Mouse (Mus musculus) midbrain, embryonic 15.5 days (tissue): ENCODE measurements at regions not wholly inside any gene's neighbourhood (a gene's known extent, or its start where the extent isn't known, plus 50 kb on each side); places are given as distances from the start of the nearest gene placed in this dataset.

Experiments used
- ATAC-seq: fragments of 200-750 bp; cut with Nextera tagmentation; replicated peaks from 2 replicates; pipeline ENCODE4 v1.8.0; 2017; ENCODE audit warnings: moderate TSS enrichment
- H3K27ac ChIP-seq: fragments of 300-500 bp; sonication (generic); 2 replicates; pipeline ENCODE4 v1.5.1; 2015; ENCODE audit warnings: mild to moderate bottlenecking, inconsistent platforms
- H3K27me3 ChIP-seq: fragments of 300-500 bp; sonication (generic); replicated peaks from 2 replicates; pipeline ENCODE4 v1.6.1; 2015; ENCODE audit warnings: inconsistent platforms
- H3K36me3 ChIP-seq: fragments of 300-500 bp; sonication (generic); replicated peaks from 2 replicates; pipeline ENCODE4 v1.6.1; 2015; ENCODE audit warnings: inconsistent platforms
- H3K4me1 ChIP-seq: fragments of 300-500 bp; sonication (generic); 2 replicates; pipeline ENCODE4 v1.6.1; 2015; ENCODE audit warnings: inconsistent platforms
- H3K4me2 ChIP-seq: fragments of 300-500 bp; sonication (generic); 2 replicates; pipeline ENCODE4 v1.6.1; 2015; ENCODE audit warnings: inconsistent platforms, mild to moderate bottlenecking, moderate library complexity
- H3K4me3 ChIP-seq: fragments of 300-500 bp; sonication (generic); 2 replicates; pipeline ENCODE4 v1.5.1; 2015; ENCODE audit warnings: mild to moderate bottlenecking, inconsistent platforms
- H3K9ac ChIP-seq: fragments of 300-500 bp; sonication (generic); 2 replicates; pipeline ENCODE4 v1.6.1; 2015; ENCODE audit warnings: mild to moderate bottlenecking, inconsistent platforms
- H3K9me3 ChIP-seq: fragments of 300-500 bp; sonication (generic); 2 replicates; pipeline ENCODE4 v1.6.1; 2016; ENCODE audit warnings: inconsistent platforms
- WGBS: fragments of 180-500 bp; shearing (Covaris S2); methylation state at CpG from one replicate; pipeline ENCODE4 v1.1.7; 2015; ENCODE audit warnings: mixed read lengths; 5-methylcytosine and 5-hydroxymethylcytosine counted together

DNA sequence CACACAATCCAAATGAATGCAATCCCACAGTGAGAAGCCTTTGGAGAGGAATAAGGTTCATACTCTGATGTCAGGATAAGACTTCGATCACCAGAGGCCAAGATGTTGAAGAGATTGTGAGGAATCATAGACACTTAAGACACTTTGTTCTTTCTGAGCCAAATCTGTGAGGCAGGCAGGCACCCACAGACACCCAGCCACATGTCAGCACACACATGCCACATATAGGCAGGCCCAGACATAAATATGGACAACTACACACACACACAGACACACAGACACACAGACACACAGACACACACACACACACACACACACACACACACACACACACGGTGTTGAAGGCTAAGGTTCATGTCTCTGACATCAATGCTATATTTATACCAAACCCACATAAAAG lies 185.1 kb upstream of the Frmd6 start:
- Histone ChIP-seq H3K27me3 (no peaks in the 10 kb centered on the region), H3K4me2 (no peak overlapping the region), H3K4me3 (no peak overlapping the region), H3K36me3 (no peaks in the 10 kb centered on the region), H3K9me3 (no peaks in the 10 kb centered on the region), H3K9ac (no peak overlapping the region), H3K27ac (no peak overlapping the region), H3K4me1 (no peaks in the 10 kb centered on the region)
- 72% methylated on average over 2 of the region's 2 CpGs for WGBS
- no peak for ATAC-seq

DNA sequence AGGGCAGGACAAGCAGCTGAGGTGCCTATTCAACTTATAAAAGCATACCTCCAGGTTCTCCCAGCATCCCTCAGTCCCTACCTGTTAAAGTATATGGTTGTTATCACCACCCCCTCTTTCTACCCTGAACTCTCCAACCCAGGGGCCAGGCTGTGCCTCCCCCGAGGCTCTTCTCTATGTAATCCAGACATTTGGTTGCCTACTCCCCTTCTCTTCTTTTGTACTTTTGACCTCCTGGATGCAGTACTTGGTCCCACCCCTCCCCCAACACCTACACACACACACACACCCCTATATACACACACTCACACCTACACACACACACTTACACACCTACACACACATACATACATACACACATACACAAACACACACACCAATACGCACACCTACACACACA lies 180.4 kb upstream of the Frmd6 start:
- H3K27me3 ChIP-seq, result no peaks in the 10 kb centered on the region
- WGBS, result 96% methylated on average over 2 of the region's 2 CpGs
- ATAC-seq, result no peak
- H3K9me3 ChIP-seq, result no peaks in the 10 kb centered on the region
- no peak overlapping the region for H3K9ac ChIP-seq
- H3K27ac ChIP-seq, result no peak overlapping the region
- no peaks in the 10 kb centered on the region for H3K4me1 ChIP-seq
- no peaks in the 10 kb centered on the region for H3K36me3 ChIP-seq
- H3K4me2 ChIP-seq, result no peak overlapping the region
- H3K4me3 ChIP-seq, result no peak overlapping the region

DNA sequence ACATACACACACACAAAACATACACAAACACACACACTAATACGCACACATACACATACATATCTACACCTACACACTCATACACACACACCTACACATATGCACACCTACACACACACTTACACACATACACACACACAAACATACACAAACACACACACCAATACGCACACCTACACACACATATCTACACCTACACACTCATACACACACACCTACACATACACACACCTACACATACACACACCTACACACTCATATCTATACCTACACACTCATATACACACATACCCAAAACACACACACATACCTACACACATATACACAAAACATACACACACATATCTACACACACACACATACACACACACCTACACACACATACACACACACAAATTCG lies 179.9 kb upstream of the Frmd6 start:
- H3K9ac ChIP-seq, result no peak overlapping the region

DNA sequence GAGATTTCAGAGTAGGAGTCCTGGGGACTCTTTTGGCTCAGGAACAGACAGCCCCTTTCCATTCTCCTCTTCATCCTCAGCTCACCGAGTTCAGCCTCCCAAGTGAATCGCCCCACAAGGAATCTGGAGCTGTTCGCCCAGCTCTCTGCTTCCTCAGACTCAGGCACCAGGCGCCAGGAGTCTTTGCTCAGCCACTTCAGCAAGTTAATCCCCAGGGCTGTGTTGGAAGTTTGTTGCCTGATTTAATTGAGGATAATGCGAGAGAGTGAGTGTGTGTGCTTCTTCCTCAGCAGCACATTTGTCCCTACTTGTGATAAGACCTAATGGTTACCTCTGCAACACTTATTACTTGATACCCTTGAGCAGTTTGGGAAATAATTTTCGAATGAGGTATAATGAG lies 177.8 kb upstream of the Frmd6 start:
- H3K4me2 ChIP-seq, result no peak overlapping the region
- no peaks in the 10 kb centered on the region for H3K4me1 ChIP-seq
- H3K27ac ChIP-seq, result no peak overlapping the region
- ATAC-seq, result no peak
- no peaks in the 10 kb centered on the region for H3K9me3 ChIP-seq
- no peak overlapping the region for H3K9ac ChIP-seq
- no peaks in the 10 kb centered on the region for H3K27me3 ChIP-seq
- H3K4me3 ChIP-seq, result no peak overlapping the region
- H3K36me3 ChIP-seq, result no peaks in the 10 kb centered on the region
- WGBS, result 48% methylated on average over 6 of the region's 6 CpGs

More for the DNA sequence above, 179.9 kb upstream of the Frmd6 start:
- H3K27ac ChIP-seq, result no peak overlapping the region
- no peak overlapping the region for H3K4me2 ChIP-seq
- H3K9me3 ChIP-seq, result no peaks in the 10 kb centered on the region
- no peaks in the 10 kb centered on the region for H3K27me3 ChIP-seq
- WGBS, result 77% methylated on average over 3 of the region's 3 CpGs
- no peak overlapping the region for H3K4me3 ChIP-seq
- ATAC-seq, result no peak
- no peaks in the 10 kb centered on the region for H3K4me1 ChIP-seq
- H3K36me3 ChIP-seq, result no peaks in the 10 kb centered on the region

DNA sequence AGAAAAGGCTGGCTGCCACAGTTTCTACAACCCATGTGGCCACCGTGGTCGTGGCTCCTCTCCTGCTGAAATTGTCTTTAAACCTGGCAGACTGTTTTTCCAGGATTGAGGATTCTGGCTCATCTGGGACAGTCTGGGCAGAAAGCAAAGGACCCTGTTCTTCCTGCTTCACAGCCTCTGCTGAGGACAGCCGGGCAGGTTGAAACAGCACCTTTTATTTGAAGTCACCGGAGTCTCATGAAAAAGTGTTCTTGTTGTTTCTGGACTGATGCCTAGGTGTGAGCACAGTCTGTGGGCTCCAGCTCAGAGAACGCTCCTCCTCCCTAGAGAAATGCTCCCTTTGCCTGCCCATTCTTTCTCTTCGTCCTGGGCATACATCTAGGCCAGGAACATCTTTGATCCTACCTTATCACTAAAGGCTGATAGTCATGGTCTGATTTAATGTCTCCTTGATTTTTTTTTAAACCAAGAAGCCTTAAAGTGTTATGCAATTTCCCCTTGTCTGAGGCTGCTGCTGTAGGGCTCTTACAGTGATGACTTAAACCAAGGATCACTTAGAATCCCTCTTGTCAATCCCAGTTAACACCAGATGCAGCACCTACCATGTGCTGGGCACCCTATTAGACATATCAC lies 177.0 kb upstream of the Frmd6 start:
- no peak for ATAC-seq
- Histone ChIP-seq H3K9ac (no peak overlapping the region), H3K27ac (no peak overlapping the region), H3K4me2 (no peak overlapping the region), H3K27me3 (no peaks in the 10 kb centered on the region), H3K9me3 (no peaks in the 10 kb centered on the region), H3K36me3 (no peaks in the 10 kb centered on the region), H3K4me3 (no peak overlapping the region), H3K4me1 (no peaks in the 10 kb centered on the region)
- WGBS, result 76% methylated on average over 6 of the region's 6 CpGs

DNA sequence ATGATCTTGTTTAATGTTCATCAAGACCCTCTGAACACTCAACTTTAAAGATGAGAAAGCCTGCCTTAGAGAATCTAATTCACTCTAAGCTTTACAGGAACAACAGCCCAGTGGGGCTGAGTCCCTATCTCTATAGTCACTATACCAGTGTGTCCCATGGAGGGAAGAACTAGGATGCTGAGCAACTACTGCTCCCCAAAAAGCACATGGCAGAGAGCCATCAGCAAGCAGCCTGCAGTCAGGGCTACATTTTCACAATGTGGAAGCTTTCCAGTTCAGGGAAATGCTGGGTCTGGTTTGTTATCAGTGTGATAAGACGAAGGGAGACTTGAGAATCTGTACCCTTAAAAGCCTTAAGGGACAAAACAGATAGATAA lies 176.5 kb upstream of the Frmd6 start:
- no peaks in the 10 kb centered on the region for H3K36me3 ChIP-seq
- H3K27ac ChIP-seq, result no peak overlapping the region
- H3K4me1 ChIP-seq, result no peaks in the 10 kb centered on the region
- no peak overlapping the region for H3K9ac ChIP-seq
- no peaks in the 10 kb centered on the region for H3K27me3 ChIP-seq
- no peaks in the 10 kb centered on the region for H3K9me3 ChIP-seq
- WGBS, result 93% methylated on average over 1 of the region's 1 CpGs
- no peak overlapping the region for H3K4me3 ChIP-seq
- no peak for ATAC-seq
- H3K4me2 ChIP-seq, result no peak overlapping the region

DNA sequence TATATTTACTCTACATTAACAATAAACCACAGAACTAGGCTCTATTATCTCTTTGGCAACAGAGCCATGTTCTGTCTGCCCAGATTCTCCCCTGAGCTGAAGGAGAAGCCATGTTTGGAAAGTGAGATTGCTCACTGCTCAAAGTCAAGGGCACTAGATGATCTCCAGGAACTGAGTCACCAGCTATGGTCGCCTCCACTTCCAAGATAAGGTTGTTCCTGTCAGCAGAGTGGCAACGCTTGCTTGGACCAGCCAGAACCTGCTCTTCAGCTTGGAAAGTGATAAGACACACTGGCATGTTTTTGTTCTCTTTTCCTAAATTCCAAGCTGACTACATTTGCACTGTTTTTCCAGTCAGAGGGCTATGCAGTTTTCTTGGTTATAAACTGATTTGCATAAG lies 175.6 kb upstream of the Frmd6 start:
- no peak overlapping the region for H3K4me3 ChIP-seq
- no peaks in the 10 kb centered on the region for H3K27me3 ChIP-seq
- H3K27ac ChIP-seq, result no peak overlapping the region
- ATAC-seq, result no peak
- H3K4me1 ChIP-seq, result no peaks in the 10 kb centered on the region
- H3K9me3 ChIP-seq, result no peaks in the 10 kb centered on the region
- no peak overlapping the region for H3K9ac ChIP-seq
- no peak overlapping the region for H3K4me2 ChIP-seq
- no peaks in the 10 kb centered on the region for H3K36me3 ChIP-seq
- 89% methylated on average over 2 of the region's 2 CpGs for WGBS

DNA sequence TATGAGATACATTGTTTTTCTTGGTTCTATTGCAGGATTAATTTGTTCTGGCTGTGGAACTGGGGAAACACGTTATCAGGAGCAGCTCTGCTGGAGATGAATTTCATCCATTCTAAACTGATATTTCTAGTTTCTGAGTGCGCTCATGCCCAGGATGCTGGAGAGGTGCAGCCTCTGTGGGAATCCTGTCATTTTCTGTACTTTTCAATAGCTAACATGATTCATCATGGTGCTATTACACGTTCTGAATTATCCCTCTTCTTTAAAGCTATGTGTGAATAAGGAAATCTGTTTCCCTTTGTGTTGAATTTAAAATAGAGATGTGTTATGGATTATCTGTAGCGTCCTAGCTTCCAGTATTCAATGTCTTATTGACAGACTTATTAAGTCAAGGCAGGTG lies 174.8 kb upstream of the Frmd6 start:
- no peak overlapping the region for H3K9ac ChIP-seq
- 67% methylated on average over 4 of the region's 4 CpGs for whole genome bisulfite sequencing
- H3K4me3 ChIP-seq, result no peak overlapping the region
- no peaks in the 10 kb centered on the region for H3K36me3 ChIP-seq
- H3K4me2 ChIP-seq, result no peak overlapping the region
- no peaks in the 10 kb centered on the region for H3K4me1 ChIP-seq
- ATAC-seq, result no peak
- H3K27me3 ChIP-seq, result no peaks in the 10 kb centered on the region
- H3K27ac ChIP-seq, result no peak overlapping the region
- H3K9me3 ChIP-seq, result no peaks in the 10 kb centered on the region

DNA sequence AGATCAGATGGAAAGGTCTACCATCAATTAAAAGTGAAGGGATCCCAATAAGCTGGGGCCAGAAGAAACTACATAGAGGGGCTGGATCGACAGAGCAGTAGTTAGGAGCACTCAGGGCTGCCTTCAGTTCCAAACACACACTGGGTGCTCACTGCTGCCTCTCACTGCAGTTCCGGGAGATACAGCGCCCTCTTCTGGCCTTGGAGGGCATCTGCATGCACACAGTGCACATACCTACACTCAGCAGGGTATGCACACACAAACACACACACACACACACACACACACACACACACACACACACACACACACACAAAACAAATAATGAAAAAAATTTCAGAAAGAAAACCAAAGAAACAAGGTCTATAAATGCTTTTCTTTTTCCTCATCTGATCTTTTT lies 172.6 kb upstream of the Frmd6 start:
- 91% methylated on average over 3 of the region's 3 CpGs for WGBS

DNA sequence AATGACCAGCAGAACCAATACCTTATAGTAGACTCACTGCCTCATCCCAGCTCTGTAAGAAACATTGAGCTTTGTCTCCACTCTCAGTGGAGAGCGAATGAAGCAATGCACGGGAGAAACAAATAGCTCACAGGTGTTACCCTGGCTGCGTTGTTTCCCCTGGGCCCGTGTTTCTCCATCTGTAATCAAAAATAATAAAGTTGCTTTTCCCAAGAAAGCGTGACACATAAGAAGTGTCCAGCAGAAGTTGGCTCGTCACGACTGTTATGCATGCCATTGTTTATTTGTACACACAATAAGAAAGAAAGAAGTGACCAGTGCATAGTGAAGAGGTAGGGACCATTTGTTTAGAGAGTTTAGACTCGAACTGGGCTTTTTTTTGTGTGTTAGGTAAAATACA lies 171.3 kb upstream of the Frmd6 start:
- no peak overlapping the region for H3K4me3 ChIP-seq
- no peak overlapping the region for H3K9ac ChIP-seq
- H3K27me3 ChIP-seq, result no peaks in the 10 kb centered on the region
- no peaks in the 10 kb centered on the region for H3K4me1 ChIP-seq
- H3K9me3 ChIP-seq, result no peaks in the 10 kb centered on the region
- no peak overlapping the region for H3K27ac ChIP-seq
- H3K4me2 ChIP-seq, result no peak overlapping the region
- 91% methylated on average over 8 of the region's 8 CpGs for WGBS
- ATAC-seq, result no peak
- H3K36me3 ChIP-seq, result no peaks in the 10 kb centered on the region

More for the DNA sequence above, 172.6 kb upstream of the Frmd6 start:
- Histone ChIP-seq H3K36me3 (no peaks in the 10 kb centered on the region), H3K4me1 (no peaks in the 10 kb centered on the region), H3K9ac (no peak overlapping the region), H3K9me3 (no peaks in the 10 kb centered on the region), H3K4me2 (no peak overlapping the region), H3K27ac (no peak overlapping the region), H3K4me3 (no peak overlapping the region), H3K27me3 (no peaks in the 10 kb centered on the region)
- ATAC-seq, result no peak

DNA sequence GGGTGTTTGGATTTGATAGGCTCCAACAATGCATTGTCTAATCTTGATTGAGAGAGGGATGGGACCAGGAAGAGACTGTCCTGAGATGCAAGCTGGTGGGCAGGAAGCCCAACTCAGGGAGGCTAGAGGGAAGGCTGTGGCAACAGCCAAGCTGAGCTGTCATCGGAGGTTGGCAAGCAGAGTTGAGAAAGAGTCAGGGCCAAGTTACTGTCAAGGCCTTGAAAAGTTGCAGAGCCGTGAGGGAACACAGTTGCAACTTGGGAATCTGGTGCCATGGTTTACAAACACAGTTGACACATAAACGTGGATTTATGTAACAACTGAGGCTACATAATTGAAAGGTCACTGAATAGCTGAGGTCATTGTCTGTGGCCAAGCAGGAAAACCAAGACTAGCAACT lies 170.8 kb upstream of the Frmd6 start:
- Histone ChIP-seq H3K4me2 (no peak overlapping the region), H3K9ac (no peak overlapping the region), H3K4me1 (no peaks in the 10 kb centered on the region), H3K27me3 (no peaks in the 10 kb centered on the region), H3K36me3 (no peaks in the 10 kb centered on the region), H3K27ac (no peak overlapping the region), H3K4me3 (no peak overlapping the region), H3K9me3 (no peaks in the 10 kb centered on the region)
- 85% methylated on average over 3 of the region's 3 CpGs for WGBS
- ATAC-seq, result no peak

DNA sequence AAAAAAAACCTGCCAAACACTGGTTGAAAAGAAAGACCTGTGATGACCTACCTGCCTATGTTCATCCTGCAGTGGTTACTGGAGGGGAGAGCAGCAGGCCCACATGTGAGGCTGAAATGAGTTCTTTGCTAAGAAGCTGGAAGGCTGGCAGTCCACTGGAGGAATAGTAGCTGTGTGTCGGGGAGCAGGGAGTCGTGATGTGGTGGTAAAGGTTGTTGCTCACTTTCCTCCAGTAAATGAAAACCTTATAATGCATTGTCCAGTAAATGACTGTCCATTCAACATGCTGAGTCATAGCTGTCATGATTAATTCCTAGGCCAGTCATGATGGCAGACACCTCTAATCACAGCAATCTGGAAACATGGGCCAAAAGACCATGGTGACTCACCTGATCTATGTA lies 169.9 kb upstream of the Frmd6 start:
- no peak for ATAC-seq
- no peaks in the 10 kb centered on the region for H3K4me1 ChIP-seq
- H3K9me3 ChIP-seq, result no peaks in the 10 kb centered on the region
- whole genome bisulfite sequencing, result 90% methylated on average over 2 of the region's 2 CpGs
- no peak overlapping the region for H3K4me2 ChIP-seq
- H3K27me3 ChIP-seq, result no peaks in the 10 kb centered on the region
- H3K36me3 ChIP-seq, result no peaks in the 10 kb centered on the region
- no peak overlapping the region for H3K4me3 ChIP-seq
- no peak overlapping the region for H3K9ac ChIP-seq
- no peak overlapping the region for H3K27ac ChIP-seq

DNA sequence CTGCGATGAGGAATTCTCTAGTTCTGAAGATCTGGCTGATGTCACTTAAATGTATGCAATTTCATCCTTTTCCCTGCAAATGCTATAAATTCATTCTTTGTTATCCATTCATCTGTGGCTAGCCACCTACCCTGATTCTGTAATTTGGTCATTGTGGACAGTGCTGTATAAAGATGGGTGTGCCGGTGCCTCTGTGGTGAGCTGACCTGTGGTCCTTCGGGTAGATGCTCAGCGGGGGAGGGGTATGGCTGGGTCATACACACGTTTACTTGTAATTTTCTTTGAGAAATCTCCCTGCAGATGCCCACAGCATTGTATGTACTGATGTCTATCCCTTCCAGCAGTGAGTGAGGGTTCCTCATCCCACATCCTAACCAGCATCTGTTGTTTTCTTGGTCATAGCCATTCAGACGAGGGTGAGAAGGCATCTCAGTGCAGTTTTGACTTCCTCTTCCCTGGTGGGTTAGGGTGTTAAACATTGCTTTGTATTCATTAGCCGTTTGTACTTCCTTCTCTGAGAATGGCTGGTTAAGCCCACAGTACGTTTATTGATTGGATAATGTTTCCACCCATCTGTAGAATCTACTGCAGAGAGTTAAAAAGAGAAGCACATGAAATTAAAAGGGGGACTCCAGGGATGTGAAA lies 169.3 kb upstream of the Frmd6 start:
- ATAC-seq, result no peak
- H3K4me2 ChIP-seq, result no peak overlapping the region
- H3K36me3 ChIP-seq, result no peaks in the 10 kb centered on the region
- H3K27ac ChIP-seq, result no peak overlapping the region
- 69% methylated on average over 8 of the region's 8 CpGs for whole genome bisulfite sequencing
- H3K9me3 ChIP-seq, result no peaks in the 10 kb centered on the region
- H3K27me3 ChIP-seq, result no peaks in the 10 kb centered on the region
- H3K4me3 ChIP-seq, result no peak overlapping the region
- no peaks in the 10 kb centered on the region for H3K4me1 ChIP-seq
- H3K9ac ChIP-seq, result no peak overlapping the region
